Mouse (Mus musculus): ENCODE data around the gene Cnn3.

GRCm38 (mm10) chr3:121437996-121438395, 11.7 kb downstream of the Cnn3 start:
- peak; percentile 60 for TF ChIP-seq EP300 (IDR thresholded peaks at IDR 0.05; ENCODE audit: low read depth)
- TF ChIP-seq CTCF (IDR thresholded peaks at IDR 0.05; ENCODE audit: low read depth) = no peak

All from liver, postnatal 0 days (tissue).